Mouse (Mus musculus) ovary, postnatal 10 days (tissue): ENCODE results near the gene Atg4c.

Experiments used
- DNase-seq: peaks from one replicate; pipeline ENCODE4 v3.0.0; 2022; ENCODE audit warnings: low spot score

Atg4c gene

GRCm38 (mm10) chr4:99193810-99194582 is at the start of gene Atg4c:
Atg4c (plus strand) TSS chr4:99193934.
- peak; percentile 81 for DNase-seq

- no peak for DNase-seq
These were observed 42.3 kb upstream of the Atg4c start for GRCm38 (mm10) chr4:99151434-99151833.

GRCm38 (mm10) chr4:99151885-99152558 is 41.7 kb upstream of the Atg4c start:
- DNase-seq, result no peak

- no peak for DNase-seq
These were observed 37.0 kb upstream of the Atg4c start for GRCm38 (mm10) chr4:99156641-99157307.

- no peak for DNase-seq
These were observed 35.2 kb upstream of the Atg4c start for GRCm38 (mm10) chr4:99158495-99158894.

- no peak for DNase-seq
These were observed 33.3 kb upstream of the Atg4c start for GRCm38 (mm10) chr4:99160414-99160813.

- DNase-seq, result no peak
These were observed 32.8 kb upstream of the Atg4c start for GRCm38 (mm10) chr4:99160899-99161298.

GRCm38 (mm10) chr4:99161457-99161971 is 32.2 kb upstream of the Atg4c start:
- DNase-seq, result no peak

- no peak for DNase-seq
These were observed 30.7 kb upstream of the Atg4c start for GRCm38 (mm10) chr4:99163001-99163400.

- DNase-seq, result no peak
These were observed 30.2 kb upstream of the Atg4c start for GRCm38 (mm10) chr4:99163547-99163946.

- DNase-seq, result no peak
These were observed 24.9 kb upstream of the Atg4c start for GRCm38 (mm10) chr4:99168869-99169268.

GRCm38 (mm10) chr4:99174265-99174664 is 19.5 kb upstream of the Atg4c start:
- DNase-seq, result no peak

- DNase-seq, result no peak
These were observed 16.9 kb upstream of the Atg4c start for GRCm38 (mm10) chr4:99176841-99177240.

GRCm38 (mm10) chr4:99177255-99177654 is 16.5 kb upstream of the Atg4c start:
- DNase-seq, result no peak

GRCm38 (mm10) chr4:99178851-99179250 is 14.9 kb upstream of the Atg4c start:
- no peak for DNase-seq

- DNase-seq, result no peak
These were observed 14.2 kb upstream of the Atg4c start for GRCm38 (mm10) chr4:99179446-99180120.

- no peak for DNase-seq
These were observed 12.8 kb upstream of the Atg4c start for GRCm38 (mm10) chr4:99180921-99181320.

- no peak for DNase-seq
These were observed 11.9 kb upstream of the Atg4c start for GRCm38 (mm10) chr4:99181739-99182419.

- no peak for DNase-seq
These were observed 10.9 kb upstream of the Atg4c start for GRCm38 (mm10) chr4:99182660-99183431.

GRCm38 (mm10) chr4:99184678-99185077 is 9.1 kb upstream of the Atg4c start:
- no peak for DNase-seq

- DNase-seq, result no peak
These were observed 8.4 kb upstream of the Atg4c start for GRCm38 (mm10) chr4:99185305-99185704.
